Mouse (Mus musculus) MEL (cell line): Measurements from ENCODE around the gene Itga10.

Source experiments
- CTCF ChIP-seq, 3 experiments: IDR thresholded peaks in 2 of 3; conservative IDR thresholded peaks in 1 of 3; 2 replicates each; pipeline ENCODE4 v1.5.1; 2011 to 2012; ENCODE audit warnings: low read length in 3 of 3, low read depth in 2 of 3, mild to moderate bottlenecking in 2 of 3, improper control_type of control experiment in 1 of 3, inconsistent platforms in 1 of 3, mixed read lengths in 1 of 3, moderate library complexity in 1 of 3; ENCODE audit not compliant: control insufficient read depth in 1 of 3, insufficient read depth in 1 of 3, poor library complexity in 1 of 3, severe bottlenecking in 1 of 3
- EP300 ChIP-seq, 2 experiments: IDR thresholded peaks; 2 replicates each; pipeline ENCODE4 v1.6.1; 2011; ENCODE audit warnings: improper control_type of control experiment in 2 of 2, low read length in 2 of 2, low read depth in 1 of 2, mild to moderate bottlenecking in 1 of 2
- JUND ChIP-seq: IDR thresholded peaks from 2 replicates; pipeline ENCODE4 v1.6.1; 2011; ENCODE audit warnings: low read depth, mild to moderate bottlenecking, improper control_type of control experiment, low read length
- MAFK ChIP-seq: IDR thresholded peaks from 2 replicates; pipeline ENCODE4 v1.6.1; 2011; ENCODE audit warnings: low read depth, mild to moderate bottlenecking, low read length, improper control_type of control experiment, borderline replicate concordance
- MAZ ChIP-seq: IDR thresholded peaks from 2 replicates; pipeline ENCODE4 v1.6.1; 2012; ENCODE audit warnings: low read depth, mild to moderate bottlenecking, inconsistent platforms, low read length, improper control_type of control experiment
- MYC ChIP-seq: IDR thresholded peaks from 2 replicates; pipeline ENCODE4 v1.6.1; 2011; ENCODE audit warnings: low read depth, mild to moderate bottlenecking, low read length, improper control_type of control experiment, moderate library complexity
- NRF1 ChIP-seq: IDR thresholded peaks from 2 replicates; pipeline ENCODE4 v1.6.1; 2014; ENCODE audit warnings: low read depth, mild to moderate bottlenecking, inconsistent platforms, low read length, improper control_type of control experiment, moderate library complexity; ENCODE audit not compliant: poor library complexity, insufficient read depth, severe bottlenecking
- POLR2A ChIP-seq, 2 experiments: IDR thresholded peaks; 2 replicates each; pipeline ENCODE4 v1.6.1; 2011 to 2012; ENCODE audit warnings: low read length in 2 of 2, mild to moderate bottlenecking in 2 of 2, control low read depth in 1 of 2, improper control_type of control experiment in 1 of 2, low read depth in 1 of 2, moderate library complexity in 1 of 2; ENCODE audit not compliant: control insufficient read depth in 1 of 2, insufficient read depth in 1 of 2, poor library complexity in 1 of 2
- RAD21 ChIP-seq: IDR thresholded peaks from 2 replicates; pipeline ENCODE4 v1.6.1; 2011; ENCODE audit warnings: mild to moderate bottlenecking, low read depth, low read length, improper control_type of control experiment
- SIN3A ChIP-seq: IDR thresholded peaks from 2 replicates; pipeline ENCODE4 v1.6.1; 2012; ENCODE audit warnings: low read length, improper control_type of control experiment, inconsistent platforms
- TCF12 ChIP-seq: IDR thresholded peaks from 2 replicates; pipeline ENCODE4 v1.6.1; 2014; ENCODE audit warnings: low read depth, mild to moderate bottlenecking, inconsistent platforms, low read length, improper control_type of control experiment, moderate library complexity
- USF1 ChIP-seq: IDR thresholded peaks from 2 replicates; pipeline ENCODE4 v1.6.1; 2014; ENCODE audit warnings: low read depth, mild to moderate bottlenecking, inconsistent platforms, low read length, improper control_type of control experiment, moderate library complexity

GRCm38 (mm10) chr3:96684151-96684821, 38.9 kb downstream of the Itga10 start:
- TF ChIP-seq USF1 (no peak), POLR2A (IDR thresholded peaks at IDR 0.05; ENCODE audit: control insufficient read depth in 1 of 2, insufficient read depth in 1 of 2, low read depth in 1 of 2, low read length in 2 of 2, poor library complexity in 1 of 2) (no peak), MYC (no peak), CTCF (IDR thresholded peaks at IDR 0.05 in 2 of 3, conservative IDR thresholded peaks at IDR 0.05 in 1 of 3; ENCODE audit: control insufficient read depth in 1 of 3, insufficient read depth in 1 of 3, low read depth in 2 of 3, low read length in 3 of 3, poor library complexity in 1 of 3, severe bottlenecking in 1 of 3) (no peak), SIN3A (no peak), TCF12 (no peak), JUND (no peak), NRF1 (no peak), EP300 (IDR thresholded peaks at IDR 0.05; ENCODE audit: low read depth in 1 of 2, low read length in 2 of 2) (no peak), RAD21 (no peak), MAFK (no peak), MAZ (no peak)
